Mouse (Mus musculus) brain, adult 10 weeks (tissue): ENCODE measurements around the gene Fthl17a. TPM values are rescaled to one million over a fixed set of nuclear protein-coding genes. Genes with fewer than 3 reads are reported as not detected.

Experiments
- polyA plus RNA-seq: library from polyadenylated mRNA; stranded (reverse); fragments of 350-450 nt; fragmentation: Illumina TruSeq; extraction: RNeasy Lipid Tissue Mini Kit (QIAGEN cat#74804); gene quantifications from one replicate; pipeline ENCODE4 v1.2.3, GENCODE M21; 2015; ENCODE audit warnings: low read depth, low replicate concordance

Fthl17a gene
- not detected for polyA plus RNA-seq

GRCm38 (mm10) chrX:85249379-85249778, at the start of gene Fthl17a:
Gene Fthl17a, plus strand, starts transcription at chrX:85249679.

